Mouse (Mus musculus) hindlimb bud, embryonic 11.5 days (tissue): ENCODE measurements around the gene Tinf2.

ENCODE experiments used
- DNase-seq: peaks from one replicate; pipeline ENCODE4 v3.0.0-alpha.2; 2012; ENCODE audit warnings: low read depth, low spot score; ENCODE audit errors: extremely low spot score

Gene Tinf2

DNA sequence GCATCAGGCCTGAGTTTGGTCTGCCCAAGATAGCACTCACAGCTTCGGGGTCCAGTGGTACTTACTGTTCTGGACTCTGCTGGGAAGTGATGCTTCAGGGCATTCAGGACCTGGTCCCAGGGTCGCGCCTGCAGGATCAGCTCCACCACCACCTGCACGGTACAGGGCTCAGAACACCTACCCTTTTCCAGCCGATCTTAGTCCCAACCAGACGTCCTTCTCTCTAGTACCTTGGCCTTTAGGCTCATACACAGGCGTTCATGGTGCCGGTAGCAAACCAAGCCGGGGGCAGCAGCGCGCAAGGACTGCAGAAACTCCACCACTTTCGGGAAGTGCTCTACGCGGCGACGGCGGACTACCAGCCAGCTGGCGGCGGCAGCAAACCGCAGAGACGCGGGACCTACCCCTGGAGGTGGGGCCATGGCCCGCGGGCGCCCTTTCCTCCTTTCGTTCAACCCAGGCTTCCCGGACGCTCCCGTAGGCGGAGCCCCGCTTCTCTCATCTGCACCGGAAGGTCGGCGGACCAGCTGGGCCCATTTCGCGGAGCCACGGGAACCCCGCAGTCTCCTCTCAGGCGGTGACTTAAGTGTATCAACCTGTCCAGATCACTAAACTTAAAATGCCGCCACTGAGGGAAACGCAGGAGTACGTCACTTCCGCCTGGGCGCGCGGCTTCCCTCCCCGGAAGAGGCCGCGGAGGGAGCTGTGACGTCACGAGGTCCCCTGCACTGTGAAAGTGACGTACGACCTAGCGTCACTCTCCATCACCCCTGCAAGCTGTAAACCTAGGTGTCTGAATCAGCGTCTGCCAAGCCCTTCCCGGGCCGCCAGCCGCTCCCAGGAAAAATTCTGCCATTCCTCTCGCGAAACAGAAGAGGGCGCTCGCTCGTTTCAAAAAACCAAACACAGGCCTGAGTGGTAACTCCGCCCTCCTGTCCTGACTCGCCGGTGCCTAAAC is at the start of gene Tinf2:
Gene Tinf2, minus strand, starts transcription at position 661 of the 958 bp plus-strand sequence.
- peak; percentile 94 for DNase-seq

DNA sequence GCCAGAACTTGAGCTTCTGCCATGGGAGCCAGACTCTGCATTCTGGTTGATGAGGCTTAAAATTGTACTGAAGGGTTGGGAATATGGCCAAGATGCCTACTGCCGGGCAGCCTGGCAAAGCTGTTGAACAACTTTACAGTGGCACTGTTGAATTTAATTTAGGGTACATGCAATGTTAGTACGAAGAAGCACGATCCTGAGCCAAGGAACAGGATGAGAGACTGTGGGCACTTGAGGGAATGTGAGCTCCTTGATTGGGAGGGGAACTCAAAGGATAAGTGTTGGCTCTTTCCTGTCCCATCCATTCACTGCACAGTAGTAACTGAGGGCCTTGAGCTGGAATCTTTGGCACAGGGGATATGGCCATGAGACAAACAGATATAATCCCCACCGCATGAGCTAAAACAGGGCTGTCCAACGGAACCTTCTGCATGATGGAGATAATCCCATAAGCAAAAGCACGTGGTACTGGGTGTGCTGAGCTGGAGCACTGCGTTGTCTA is 49.0 kb upstream of the Tinf2 start:
- DNase-seq = no peak

DNA sequence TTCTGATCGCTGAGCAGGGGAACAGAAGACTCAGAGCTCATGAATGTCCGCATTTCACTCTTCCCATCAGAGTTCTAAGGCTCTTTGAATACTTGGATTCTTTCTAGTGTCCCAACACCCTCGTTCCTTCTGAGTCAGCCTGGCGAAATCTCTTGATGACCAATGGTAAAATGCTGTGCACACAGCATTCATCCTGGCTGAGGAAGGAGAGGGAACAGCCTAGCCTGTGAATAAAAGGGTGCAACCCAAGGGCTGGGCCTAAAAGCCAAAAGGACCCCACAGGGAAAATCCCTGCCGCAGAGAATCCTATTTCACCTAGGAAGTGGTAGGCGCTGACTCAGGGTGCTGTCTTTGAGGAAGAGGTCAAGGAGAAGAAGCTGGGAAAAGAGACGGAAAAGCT is 48.5 kb upstream of the Tinf2 start:
- DNase-seq = no peak

DNA sequence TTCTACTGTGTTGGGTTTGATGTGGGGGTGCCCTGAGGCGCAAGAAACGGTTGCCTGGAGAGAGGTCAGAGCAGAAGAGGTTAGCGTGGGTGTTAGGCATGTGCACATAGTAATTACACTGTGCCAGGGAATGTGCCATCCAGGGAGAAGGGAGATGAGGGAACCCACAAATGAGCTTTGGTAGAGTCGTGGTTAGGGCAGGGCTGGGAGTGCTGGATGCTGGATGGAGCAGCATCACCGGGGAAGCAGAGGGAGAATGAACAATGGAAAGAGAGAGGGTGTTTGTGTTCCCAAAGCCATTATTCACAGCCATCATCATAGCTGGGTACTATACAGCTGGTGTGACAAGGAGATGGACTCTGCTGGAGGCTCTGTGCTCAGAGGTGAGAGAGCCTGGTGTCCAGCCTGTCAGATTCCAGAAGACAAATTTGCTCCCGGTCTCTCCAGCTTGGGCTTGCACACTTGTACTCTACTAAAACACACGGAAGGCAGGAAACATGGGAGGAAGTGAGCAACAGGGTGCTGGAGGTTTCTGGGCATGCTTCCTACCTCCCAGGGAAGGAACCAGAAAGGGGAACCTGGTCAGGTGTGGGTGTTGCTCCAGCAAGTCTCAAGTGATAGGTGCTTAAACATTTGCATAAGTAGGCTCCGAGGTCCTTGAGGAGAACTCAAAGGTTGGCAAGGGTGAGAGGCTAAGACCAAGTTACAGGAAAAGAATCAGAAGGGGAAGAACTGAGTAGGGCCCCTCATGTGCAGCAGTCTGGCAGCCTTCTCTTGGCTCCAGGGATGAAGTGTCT is 46.5 kb upstream of the Tinf2 start:
- no peak for DNase-seq

DNA sequence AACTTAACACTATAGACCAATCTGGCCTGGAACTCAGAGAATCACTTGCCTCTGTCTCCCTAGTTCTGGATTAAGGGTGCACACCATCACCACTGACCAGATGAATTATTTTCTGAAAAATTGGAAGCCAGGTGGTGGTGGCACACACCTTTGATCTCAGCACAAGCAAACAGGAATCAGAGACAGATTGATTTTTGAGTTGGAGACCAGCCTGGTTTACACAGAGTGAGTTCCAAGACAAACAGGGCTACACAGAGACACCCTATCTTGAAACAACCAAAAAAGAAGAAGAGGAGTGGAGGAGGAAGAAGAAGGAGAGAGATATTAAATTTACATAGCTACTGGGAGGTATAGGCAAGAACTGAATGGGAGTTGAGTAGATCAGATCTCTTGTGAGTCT is 44.6 kb upstream of the Tinf2 start:
- no peak for DNase-seq

DNA sequence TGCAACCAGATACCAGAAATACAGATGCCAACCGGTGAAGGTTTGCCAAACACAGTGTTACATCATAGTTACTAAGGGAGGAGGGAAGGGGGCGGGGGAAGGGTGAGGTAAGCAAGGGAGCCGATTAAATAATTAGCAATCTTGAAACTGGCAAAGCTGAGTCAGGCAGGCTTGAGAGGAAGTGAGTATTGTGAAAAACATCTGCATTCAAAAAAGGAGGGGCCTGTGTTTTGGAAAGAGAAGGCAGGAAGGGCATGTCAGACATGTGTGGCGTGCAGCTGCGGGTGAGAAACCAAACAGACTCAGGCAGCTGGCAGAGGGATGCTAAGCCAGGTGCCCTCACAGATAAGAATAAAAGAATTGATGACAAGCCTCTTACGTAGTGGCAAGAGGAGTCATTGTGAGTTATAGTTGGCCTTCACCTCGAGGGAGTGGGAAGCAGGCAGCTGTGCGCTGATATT is 42.8 kb upstream of the Tinf2 start:
- no peak for DNase-seq

DNA sequence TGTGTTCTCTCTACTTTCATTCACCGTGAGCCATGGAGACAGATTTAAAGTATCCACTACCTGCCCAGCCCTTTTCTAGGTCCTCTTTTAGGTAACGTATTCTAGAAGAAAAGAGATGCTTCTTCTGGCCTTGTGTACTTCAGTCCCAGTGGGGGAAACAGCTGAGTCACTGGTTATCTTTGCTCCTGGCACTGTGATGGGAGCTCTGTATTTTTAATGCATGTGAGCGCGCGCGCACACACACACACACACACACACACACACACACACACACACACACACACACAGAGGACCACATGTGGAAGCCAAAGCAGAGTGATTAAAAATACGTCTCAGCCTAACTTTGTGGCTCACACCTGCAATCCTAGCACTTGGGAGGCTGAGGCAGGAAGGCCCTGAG is 41.8 kb upstream of the Tinf2 start:
- DNase-seq = no peak

DNA sequence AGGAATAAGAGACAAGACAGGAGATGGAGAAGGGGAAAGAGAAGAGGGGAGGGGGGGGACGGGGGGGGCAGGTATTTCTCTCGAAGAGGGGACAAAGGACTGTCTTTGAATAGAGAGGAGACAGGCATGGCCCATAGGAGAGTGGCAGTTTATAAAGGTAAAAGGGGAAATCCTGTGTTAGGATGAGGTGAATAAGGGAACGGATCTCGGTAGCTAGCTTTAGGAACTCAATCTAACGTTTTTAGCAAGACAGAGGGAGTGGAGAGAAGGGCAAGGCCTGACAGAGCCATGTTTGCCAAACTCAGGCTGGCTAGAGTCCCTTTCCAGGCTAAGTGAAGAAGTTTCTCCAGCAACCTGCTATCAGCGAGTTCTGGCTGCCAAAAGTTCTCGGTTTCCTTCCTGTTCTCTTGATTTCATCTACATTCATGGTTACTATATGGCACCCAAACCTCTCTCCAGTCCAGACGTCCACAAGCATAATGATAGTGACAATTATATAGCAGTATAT is 40.9 kb upstream of the Tinf2 start:
- no peak for DNase-seq

DNA sequence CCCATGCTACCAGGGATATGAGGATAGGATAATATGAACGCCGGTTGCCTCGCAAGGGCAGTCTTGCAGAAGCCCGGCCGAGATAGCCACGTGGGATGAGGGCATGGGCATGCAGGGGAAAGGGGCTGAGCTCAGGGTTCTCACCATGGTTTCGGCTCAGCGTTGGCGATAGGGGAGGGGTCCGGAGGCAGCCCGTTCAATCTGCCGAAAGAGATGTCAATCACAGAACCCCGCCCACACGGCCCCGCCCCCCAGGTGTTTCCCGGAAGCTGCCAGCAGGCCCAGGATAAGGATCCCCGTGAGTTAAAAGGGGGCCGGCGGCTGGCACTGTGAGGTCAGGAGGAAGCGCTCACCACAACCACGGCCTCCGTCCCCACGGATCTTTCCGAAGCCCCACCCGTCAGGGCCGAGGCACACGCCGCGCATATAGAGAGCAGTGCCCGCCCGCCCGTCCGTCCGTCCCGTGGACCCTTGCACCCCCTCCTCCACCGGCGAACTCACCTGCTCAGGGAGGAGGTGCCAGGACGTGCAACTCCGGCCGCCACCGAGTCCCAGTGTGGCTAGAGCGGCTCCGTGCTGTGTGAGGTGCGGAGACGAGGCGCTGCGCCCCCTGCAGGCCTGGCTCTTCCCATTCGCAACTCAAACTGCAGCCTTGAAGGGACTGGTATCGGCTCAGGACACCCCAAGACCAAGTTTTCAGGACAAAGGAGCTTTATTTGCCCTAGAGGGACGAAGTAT is 40.2 kb upstream of the Tinf2 start, which contains the start of gene Rabggta:
Gene Rabggta, minus strand, starts transcription at position 564 of the 738 bp plus-strand sequence.
- DNase-seq = peak; percentile 80

DNA sequence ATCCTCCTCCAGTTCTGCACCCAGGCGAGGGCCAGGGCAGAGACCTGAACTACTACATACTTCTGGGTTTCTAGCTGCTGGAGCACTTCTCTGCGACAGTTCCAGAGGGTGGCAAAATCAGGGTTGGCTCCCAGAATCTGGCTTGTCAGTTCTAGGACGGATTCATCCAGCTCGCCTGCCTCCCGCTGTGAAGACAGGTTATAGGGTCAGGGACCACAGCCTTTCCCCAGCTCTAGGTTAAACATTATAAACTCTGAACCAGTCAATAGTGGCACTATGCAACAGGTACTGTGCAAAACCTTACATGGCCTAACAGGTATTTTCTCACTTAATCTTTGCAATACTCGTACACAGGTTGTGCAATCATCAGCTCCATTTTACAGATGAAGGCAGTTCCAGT is 39.5 kb upstream of the Tinf2 start:
- DNase-seq = no peak

DNA sequence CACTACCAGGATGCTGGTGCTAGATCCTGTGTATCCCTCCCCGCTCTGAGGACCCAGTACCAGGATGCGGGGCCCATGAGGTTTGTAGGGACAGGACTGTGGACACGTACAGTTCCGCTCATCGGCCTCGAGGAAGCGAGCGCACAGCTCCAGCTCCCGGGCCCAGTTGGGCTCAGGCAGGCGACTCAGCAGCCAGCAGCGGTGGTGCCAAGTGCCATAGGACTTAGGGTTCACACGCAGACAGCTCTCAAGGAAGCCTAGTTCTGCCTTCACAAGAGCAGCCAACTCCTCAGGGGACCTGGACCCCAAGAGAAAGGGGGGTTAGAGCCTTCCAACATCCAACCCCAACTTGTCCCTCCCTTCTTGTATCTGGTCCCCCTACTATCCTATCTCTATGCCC is 39.0 kb upstream of the Tinf2 start:
- DNase-seq = no peak

DNA sequence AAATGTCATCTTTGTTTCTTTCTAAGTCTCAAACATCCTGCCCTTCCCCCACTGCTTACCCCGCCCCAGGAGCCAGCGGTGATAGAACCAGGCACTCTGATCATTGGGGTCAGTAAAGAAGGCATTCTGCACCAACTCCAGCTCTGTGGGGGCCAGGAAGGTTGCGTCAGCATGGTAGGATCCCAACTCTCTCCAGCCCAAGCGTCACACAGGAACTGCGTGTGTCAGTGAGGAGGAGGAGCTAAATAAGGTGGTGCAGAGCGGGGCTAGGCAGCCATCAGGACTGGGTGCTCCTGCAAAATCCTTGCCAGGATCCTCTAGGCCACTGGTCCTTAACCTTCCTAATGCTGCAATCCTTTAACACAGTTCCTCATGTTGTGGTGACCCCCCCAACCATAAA is 38.1 kb upstream of the Tinf2 start:
- DNase-seq = no peak

DNA sequence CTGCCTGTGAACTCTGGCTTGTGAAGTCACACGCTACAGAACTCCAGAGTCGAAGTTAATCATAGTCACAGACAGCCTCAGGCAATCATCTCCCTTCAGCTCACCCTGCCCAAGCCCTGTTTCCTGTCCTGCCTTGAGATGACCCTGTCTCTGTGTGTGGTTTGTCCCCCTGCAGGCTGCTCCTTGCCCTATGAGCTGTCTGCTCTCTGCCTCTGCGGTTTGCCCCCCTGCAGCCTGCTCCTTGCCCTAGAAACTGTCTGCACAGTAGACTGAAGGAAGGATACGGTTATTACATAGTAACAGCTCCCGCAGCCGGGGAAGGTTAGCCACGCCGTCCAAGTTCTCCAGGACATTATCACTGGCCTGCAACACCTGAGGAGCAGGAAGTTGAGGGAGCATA is 35.3 kb upstream of the Tinf2 start:
- no peak for DNase-seq

DNA sequence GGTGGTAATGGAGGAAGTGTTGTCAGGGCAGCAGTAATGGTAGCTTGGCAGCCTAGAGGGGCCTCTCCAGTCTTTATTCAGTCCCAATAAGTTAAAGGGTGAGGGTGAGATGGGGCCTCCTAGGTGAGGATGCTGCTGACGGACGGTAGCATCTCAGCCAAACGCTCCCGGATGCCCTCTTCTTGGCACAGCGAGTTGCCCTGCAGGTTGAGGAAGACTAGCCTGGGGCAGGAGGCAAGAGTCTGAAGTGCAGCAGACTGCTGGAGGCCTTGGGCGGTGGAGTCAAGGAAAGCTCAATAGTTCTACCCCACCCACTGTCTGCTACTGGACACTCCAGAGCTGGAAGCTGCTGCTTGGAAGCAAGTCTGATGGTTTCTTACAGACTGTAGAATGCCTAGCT is 34.7 kb upstream of the Tinf2 start:
- DNase-seq = no peak

DNA sequence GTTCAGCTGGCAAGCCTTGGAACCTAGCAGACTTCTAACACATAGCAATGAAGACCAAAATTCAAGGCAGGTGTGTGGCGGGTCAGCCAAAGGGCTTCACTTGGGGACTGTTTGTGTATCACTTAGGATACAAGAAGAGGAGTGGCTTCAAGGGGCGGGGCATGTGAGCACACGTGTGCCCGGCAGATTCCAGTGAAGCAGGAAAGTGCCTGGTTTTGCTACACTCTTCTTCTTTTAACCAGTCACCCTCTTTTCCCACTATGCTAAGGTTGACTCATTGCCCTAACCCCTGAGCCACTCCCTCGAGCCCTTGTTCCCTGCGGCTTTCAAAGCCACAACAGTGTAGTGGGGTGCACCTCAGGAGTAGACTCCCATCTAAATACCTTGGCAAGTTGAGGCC is 33.3 kb upstream of the Tinf2 start:
- DNase-seq = no peak

DNA sequence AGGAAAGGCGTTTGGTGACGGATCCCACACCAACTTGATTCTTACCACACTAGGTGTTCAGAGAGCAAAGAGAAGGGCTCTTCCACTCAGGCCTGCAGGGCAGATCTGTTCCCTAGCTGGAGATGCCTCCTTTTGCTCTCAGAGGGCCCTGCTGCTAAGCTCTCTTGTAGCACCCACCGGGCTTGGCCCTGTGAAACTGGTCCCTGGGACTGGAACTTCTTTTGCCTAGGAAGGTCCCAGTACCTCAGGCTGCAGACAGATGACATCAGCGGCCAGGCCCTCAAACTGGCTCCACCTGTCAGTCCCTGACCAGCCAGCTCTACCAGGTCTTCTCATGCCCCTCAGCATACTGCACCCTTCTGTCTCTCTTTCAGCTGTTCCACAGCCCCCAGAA is 32.1 kb upstream of the Tinf2 start, which contains the start of gene Tgm1:
Gene Tgm1, minus strand, starts transcription at position 198 of the 394 bp plus-strand sequence.
- no peak for DNase-seq

DNA sequence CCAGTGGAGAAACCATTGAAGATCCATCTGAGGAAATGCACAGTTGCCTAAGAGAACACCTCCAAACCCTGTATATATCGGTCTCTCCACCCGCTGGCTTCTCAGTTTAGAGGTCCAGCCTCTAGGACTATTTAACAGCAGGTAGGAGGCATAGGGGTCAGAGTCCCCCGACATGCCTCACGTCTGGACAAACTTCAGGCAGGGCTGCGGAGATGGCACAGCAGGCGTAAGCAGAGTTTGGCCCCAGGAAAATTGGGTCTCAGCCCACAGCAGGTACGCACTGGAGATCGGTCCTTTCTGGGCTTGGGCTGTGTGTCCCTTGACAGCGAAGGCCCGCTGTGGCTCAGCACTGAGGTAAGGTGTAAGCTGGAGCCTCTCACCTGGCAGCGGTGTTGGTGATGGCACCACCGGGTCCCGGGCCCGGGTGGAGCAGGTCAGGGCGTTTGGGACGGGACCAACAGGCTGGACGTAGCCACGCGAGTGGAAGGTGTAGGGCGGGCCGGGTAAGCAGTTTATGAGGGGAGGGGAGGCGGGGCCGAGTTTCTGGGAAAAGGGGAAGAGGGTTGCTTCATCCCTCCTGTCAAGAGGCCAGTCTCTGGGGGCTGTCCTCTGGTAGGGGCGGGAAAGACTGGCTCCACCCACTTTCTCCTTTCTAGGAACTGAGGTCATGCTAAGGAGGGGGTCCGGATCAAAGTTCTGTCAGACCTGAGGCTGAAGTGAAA is 31.5 kb upstream of the Tinf2 start:
- DNase-seq = no peak

DNA sequence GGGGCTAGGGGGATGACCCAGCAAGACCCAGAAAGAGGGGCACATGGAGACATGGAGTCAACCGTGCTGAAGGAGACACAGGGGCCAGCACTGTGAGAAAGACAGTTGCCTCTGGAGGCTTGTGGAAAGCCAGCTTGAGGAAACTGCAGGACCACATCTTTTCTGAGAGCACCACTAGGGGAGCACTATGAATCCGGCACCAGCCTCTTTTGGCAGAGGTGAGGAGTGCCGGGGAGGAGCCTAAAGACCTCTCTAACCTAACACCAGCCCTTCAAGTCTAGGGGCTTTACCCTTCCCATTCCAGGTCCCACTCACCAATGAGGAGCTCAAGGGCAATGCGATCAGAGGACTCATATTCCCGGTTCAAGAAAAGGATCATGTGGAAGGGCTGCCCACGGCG is 30.2 kb upstream of the Tinf2 start:
- DNase-seq = no peak

DNA sequence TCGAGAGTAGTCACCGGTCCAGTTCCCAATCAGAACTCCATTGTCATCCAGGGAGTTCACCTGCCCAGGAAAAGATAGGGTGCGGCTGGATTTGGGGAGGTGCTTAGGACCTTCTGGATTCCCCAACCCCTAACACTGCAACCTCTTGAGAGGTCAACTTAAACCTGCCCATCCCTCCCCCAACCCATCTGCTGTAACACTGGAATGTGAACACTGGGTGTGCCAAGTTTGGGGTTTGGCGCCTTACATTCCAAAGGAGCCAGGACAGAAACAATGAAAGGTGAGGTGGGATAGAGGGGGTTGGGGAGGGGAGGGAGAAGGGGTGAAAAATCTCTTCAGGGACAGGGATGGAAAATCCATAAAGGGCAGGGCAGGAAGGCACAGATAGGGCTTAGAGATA is 27.9 kb upstream of the Tinf2 start:
- no peak for DNase-seq

DNA sequence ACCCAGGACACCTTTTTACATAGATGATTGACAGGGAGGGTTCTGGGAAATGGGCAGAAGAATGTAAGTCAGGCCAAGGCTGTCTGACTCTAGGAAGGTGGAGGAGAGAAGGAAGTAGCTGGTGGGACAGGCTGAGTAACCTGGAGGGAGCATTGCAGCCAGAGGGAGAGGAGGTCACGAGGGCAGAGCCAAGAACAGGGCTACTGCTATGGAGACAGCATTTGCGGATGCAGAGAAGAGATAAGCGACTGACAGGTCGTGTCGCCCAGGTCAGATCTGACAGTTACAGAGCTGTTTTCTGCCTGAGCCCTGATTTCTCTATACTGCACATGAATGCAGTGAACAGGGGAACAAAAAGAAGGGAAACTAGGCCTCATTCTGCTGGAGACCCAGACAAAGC is 25.8 kb upstream of the Tinf2 start:
- no peak for DNase-seq
